Mouse (Mus musculus): ENCODE results near the gene Frmd6.

DNA sequence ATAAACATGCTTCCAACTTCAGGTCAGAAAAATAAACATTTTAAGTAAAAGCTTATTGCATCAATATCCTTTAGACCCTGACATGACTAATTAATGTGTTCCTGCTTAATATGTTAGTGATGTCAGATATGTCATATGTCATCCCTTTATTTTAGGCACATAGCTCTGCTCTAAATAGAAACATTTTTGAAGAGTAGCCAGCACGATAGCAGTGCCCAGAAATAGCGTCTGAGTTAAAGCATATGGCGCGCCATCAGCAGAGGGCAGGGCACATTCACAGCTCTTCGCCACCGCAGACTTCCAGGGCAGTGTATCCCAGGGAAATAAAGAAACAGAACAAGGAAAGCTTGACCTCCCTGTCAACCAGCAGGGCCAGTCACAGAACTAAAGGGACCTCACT, 13.1 kb upstream of the Frmd6 start:
- TF ChIP-seq CTCF (IDR thresholded peaks at IDR 0.05; ENCODE audit: low read depth) (no peak), EP300 (IDR thresholded peaks at IDR 0.05; ENCODE audit: low read depth) (no peak)
